7 mouse cellular contexts compared by ENCODE assay signal in the genomic region with DNA sequence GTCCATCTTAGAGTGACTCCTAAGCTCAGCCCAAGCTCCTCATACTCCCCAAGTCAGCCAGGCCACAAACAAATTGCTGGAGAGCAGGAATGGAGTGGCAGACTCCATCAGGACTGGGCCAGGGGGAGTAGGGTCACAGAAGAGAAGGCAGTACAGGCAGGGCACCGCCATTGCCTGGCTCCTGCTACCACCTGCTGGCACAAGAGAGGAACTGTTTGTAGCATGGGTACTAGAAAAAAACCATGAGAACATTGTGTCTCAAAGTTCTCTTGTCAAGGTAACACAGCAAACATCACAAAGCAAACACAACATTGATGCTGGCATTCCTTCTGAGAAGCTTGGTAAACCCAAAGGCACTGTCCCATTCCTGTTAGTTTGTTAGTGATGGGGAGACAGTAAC. TPM values are rescaled to one million over a fixed set of nuclear protein-coding genes. Genes with fewer than 3 reads are reported as not detected.
DNase-seq lines count a peak whose midpoint lies in the region; ATAC-seq lines count a peak whose summit lies in the region.

No protein-coding gene starts in this region.

- intact Hi-C loops in gastrocnemius, postnatal 14 days (cut with DNase I; ENCODE audit: low total_unique reads), result no loop called here

- peak; percentile 83 for ATAC-seq in CD4-positive, CD25-positive, alpha-beta regulatory T cell, adult 4 months
- peak; percentile 96 for ATAC-seq in megakaryocyte-erythroid progenitor cell, adult 5-6 weeks (replicated peaks; ENCODE audit: low FRiP score, low TSS enrichment, poor library complexity, severe bottlenecking)

- DNase-seq in A20 (ENCODE audit: low read depth, low spot score), result peak; percentile 73
- DNase-seq in cerebellum, adult 11-12 months, result peak; percentile 23
- DNase-seq in gastrocnemius, postnatal 14 days, result peak; percentile 29
- DNase-seq in kidney, postnatal 25 days, result peak; percentile 37 to 56
- peak; percentile 21 to 69 for DNase-seq in spleen, postnatal 4 days (ENCODE audit: low spot score in 2 of 2)

RNA-seq across cellular contexts. Expression of a gene that starts 20.0 kb away (rescaled TPM):
- polyA plus RNA-seq in CD4-positive, CD25-positive, alpha-beta regulatory T cell, adult 4 months (2017; shearing (Covaris generic)), result 10 to 100 TPM in 1 of 2 experiments, 1 to 10 TPM in 1; 8.4 to 10.9 TPM
- 1 to 10 TPM; 7.4 to 7.5 TPM for total RNA-seq in gastrocnemius, postnatal 14 days (2021)
- 29.4 and 34.9 TPM in 2 replicates for total RNA-seq in megakaryocyte-erythroid progenitor cell, adult 5-6 weeks (2014; fragmentation: Nextera tagmentation)
- total RNA-seq in megakaryocyte-erythroid progenitor cell, adult 5-6 weeks (2017), result 47.9 and 58.8 TPM in 2 replicates

RNA-seq across cellular contexts. Expression of a gene that starts 20.2 kb away (rescaled TPM):
- under 1 TPM; 0.17 to 0.71 TPM for polyA plus RNA-seq in CD4-positive, CD25-positive, alpha-beta regulatory T cell, adult 4 months (2017; shearing (Covaris generic))
- 1 to 10 TPM in 1 of 2 experiments, under 1 TPM in 1; 0.94 to 1.3 TPM for total RNA-seq in gastrocnemius, postnatal 14 days (2021)
- not detected in 2 replicates for total RNA-seq in megakaryocyte-erythroid progenitor cell, adult 5-6 weeks (2014; fragmentation: Nextera tagmentation)
- not detected in 2 replicates for total RNA-seq in megakaryocyte-erythroid progenitor cell, adult 5-6 weeks (2017)

Comparison
In these comparisons a context has a peak if more than half of its experiments do, and no peak if none do; other contexts are left out.
1. Peak in every context shown above with its lines: DNase-seq and ATAC-seq.
2. DNase-seq: peak in every context shown above with its lines; median percentile 73 in A20; 46 in kidney, postnatal 25 days; 45 in spleen, postnatal 4 days; 29 in gastrocnemius, postnatal 14 days; 23 in cerebellum, adult 11-12 months.